Mouse (Mus musculus) brain, embryonic 18.5 days (tissue): ENCODE measurements at regions not wholly inside any gene's neighbourhood (a gene's known extent, or its start where the extent isn't known, plus 50 kb on each side); places are given as distances from the start of the nearest gene placed in this dataset.
"Not testable (repeated sequence)": the region's sequence is repeated elsewhere in the genome, so short reads cannot be mapped to it uniquely, and the experiment has no call there.

Source experiments
- DNase-seq: peaks from one replicate; pipeline ENCODE4 v3.0.0-alpha.2; 2012; ENCODE audit warnings: low read depth, low spot score

- DNase-seq = no peak
These were observed 207.3 kb upstream of the Htr1f start for GRCm38 (mm10) chr16:65312947-65313346.

GRCm38 (mm10) chr16:65315052-65315451 is 205.3 kb upstream of the Pou1f1 start:
- DNase-seq = no peak

- DNase-seq = no peak
These were observed 187.9 kb upstream of the Pou1f1 start for GRCm38 (mm10) chr16:65332412-65332811.

DNA sequence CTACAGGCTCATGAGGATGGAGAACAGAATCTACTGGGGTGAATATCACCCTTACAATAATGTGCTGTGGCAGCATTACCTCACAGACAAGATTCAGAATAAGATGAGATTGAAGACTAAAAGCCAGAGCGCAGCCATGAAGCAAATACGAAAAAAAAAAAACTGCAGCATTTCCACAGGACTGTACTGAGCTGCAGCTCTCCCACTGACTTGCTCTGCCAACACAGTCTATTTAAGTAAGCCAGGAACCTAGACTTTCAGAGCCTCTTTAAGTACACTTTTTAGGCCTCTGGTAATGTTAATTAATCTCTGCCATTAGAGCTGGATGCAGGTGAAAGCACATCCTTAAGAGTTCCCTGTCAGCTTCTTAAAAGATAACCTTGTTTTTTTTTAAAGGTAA is 181.1 kb upstream of the Pou1f1 start:
- DNase-seq = no peak

- DNase-seq = no peak
These were observed 160.4 kb upstream of the Pou1f1 start for GRCm38 (mm10) chr16:65359881-65360280.

- no peak for DNase-seq
These were observed 151.0 kb upstream of the Pou1f1 start for GRCm38 (mm10) chr16:65369271-65369670.

GRCm38 (mm10) chr16:65370939-65371338 is 149.4 kb upstream of the Pou1f1 start:
- no peak for DNase-seq

GRCm38 (mm10) chr16:65376553-65376952 is 143.8 kb upstream of the Pou1f1 start:
- no peak for DNase-seq

DNA sequence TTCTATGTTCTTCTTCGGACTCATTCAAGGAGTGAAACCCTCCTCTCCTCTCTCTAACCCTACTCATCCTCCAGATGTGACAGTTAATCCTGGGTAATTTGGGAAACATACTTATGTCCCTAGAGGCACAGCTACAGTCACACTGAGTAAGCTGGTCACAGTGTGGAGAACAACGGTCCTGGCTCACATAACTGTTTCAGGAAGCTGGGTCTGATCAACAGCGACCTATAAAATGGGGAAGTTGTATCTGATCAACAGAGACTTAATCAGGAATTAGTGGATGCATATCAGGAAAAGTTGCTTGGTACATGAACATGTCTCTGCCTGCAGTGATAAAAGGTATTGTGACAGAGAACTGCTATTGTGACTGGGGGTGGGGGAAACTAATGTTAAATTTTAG is 142.0 kb upstream of the Pou1f1 start:
- DNase-seq = no peak

DNA sequence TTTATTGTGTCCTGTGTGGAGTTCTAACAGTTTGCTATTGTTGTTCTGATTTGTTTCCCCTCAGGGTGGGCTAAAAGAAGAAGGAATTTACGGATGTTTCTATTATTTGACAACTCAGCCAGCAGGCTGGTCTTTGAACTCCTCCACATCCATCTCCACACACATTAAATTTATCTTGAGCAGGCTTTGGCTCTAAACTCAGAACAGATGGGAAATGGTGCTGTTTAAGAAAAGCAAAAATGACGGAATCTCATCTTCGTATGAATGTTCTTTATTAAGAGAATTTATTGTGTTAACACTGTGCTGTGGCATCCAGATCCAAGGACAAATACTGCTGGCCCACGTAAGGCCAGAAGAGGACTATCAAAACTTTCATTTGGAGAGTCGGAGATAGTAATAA is 140.4 kb upstream of the Pou1f1 start:
- peak; percentile 18 for DNase-seq

DNA sequence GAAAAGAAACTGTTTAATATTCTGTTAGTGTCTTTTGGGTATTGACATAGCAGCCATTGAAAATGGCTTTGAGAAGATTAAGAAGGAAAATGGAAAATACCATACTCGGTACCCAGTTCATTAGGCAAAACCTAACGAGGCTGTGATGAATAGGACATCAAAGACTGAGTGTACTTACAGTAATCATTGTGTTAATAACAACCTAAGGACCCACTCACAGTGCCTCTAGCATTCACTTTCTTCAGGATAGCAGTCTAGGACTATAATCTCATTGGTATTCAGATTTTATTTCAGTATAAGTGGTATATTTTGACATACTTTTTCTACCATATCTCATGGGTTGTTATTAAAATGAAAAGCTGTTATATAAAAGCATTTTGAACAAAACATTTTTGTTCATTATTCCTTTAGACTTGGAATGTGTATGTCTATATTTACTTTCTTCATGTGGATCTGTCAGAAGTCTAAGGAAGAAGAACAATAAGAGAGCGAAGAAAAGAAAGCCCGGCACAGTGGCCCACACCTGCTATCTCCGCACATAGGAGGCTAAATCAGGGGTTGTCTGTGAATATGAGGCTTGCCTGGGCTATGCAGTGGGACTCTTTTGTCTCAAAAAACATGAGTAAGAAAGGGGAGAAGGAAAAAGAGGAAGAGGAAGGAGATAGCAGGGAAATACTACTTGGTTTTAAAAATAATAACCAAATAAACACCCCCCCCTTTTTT is 116.2 kb upstream of the Pou1f1 start:
- DNase-seq = no peak

DNA sequence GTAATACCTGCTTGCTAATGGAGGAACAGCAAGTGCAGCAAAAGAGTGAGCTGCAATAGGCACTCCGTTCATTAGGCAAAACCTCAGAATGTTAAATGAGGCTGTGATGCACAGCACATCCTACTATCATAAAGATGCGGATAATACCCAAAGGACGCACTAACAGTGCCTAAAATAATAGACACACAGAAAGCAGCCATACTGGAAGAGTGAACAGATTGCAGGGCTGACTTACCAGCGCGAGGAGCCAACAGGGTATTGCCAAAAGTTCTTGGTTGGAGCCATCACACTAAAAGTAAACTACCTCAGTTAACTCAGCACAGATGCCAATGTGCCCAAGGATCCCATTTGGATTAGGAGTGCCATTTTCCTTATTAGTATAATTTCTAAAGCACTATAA is 115.5 kb upstream of the Pou1f1 start:
- no peak for DNase-seq

GRCm38 (mm10) chr16:65405824-65406556 is 114.3 kb upstream of the Pou1f1 start:
- no peak for DNase-seq

- not testable (repeated sequence) for DNase-seq
These were observed 88.3 kb upstream of the Pou1f1 start for GRCm38 (mm10) chr16:65432046-65432445.

- DNase-seq = no peak
These were observed 84.2 kb upstream of the Pou1f1 start for GRCm38 (mm10) chr16:65436076-65436475.

- DNase-seq = no peak
These were observed 78.4 kb upstream of the Pou1f1 start for GRCm38 (mm10) chr16:65441954-65442353.

GRCm38 (mm10) chr16:65448810-65449209 is 71.5 kb upstream of the Pou1f1 start:
- DNase-seq = no peak

DNA sequence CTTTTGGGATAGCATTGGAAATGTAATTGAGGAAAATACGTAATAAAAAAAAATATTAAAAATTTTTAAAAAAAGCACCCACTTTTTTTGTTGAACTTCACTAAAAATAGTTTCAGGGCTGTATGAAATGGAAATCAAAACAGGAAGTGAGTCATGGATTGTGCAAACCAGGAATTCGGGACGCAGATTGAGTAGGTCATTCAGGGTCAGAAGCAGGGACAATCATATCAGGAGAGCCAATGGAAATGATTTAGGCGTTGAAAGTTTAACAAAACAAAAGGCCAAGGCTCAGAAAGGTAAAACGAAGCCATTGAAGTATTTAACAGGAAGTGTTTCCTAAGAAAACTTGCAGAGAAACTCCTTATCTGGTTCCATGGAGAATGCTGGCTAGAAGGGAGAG is 69.6 kb upstream of the Pou1f1 start:
- DNase-seq = no peak

DNA sequence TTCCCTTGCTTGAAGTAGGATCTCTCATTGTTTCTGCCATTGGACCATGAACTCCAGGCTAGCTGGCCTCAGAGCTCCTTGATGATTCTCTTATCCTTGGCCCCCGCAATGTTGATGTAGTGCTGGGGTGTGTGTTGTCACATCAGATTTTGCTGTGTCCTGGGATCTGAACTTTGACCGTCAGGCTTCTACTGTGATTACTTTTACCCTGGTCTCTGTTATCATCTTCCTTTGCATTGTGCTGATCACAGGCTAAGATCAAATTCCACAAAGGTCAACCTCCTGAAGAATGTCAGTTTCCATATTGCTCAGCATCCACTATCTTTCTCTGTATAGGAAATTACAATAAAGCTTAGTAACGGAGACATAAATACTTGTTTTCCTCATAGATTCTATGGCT is 68.4 kb upstream of the Pou1f1 start:
- no peak for DNase-seq

DNA sequence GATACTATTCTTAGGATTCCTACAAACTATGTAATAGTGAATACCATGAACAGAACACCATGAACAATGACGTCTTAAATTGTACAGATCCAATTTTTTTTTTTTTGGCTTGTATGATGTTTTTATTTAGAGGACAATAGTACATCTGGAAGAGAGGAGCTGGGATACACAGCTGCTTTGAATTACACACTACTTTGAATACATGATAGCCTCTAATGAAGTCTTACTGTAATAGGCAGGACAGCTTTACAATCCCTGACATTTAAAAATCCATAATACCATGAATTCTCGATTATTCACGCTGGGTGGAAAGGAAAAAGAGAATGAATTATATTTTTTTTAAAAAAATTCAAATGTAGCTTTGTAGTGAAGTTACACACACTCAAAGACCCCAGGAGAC is 63.4 kb upstream of the Pou1f1 start:
- not testable (repeated sequence) for DNase-seq

- no peak for DNase-seq
These were observed 62.1 kb upstream of the Pou1f1 start for GRCm38 (mm10) chr16:65458234-65458633.

DNA sequence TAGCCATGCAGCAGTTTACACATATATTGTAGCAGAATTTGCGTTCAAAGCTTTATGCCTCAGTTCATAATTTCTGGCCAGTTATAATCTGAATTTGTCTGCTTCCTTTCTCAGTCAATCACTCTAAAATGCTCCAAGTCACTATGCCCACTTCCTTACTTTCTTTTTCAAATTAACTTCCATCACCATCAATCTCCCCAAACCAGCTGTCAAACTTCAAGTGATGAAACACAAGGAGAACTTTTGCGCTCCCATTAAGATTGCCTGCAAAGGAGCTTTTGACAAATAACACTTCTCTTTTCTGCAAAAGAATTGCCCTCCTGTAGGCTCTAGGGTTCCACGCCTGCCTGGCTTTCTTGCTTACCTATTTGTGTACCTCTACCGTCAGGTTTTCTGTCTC is 50.6 kb upstream of the Pou1f1 start:
- no peak for DNase-seq
